Mouse (Mus musculus) hindbrain, embryonic 11.5 days (tissue): Measurements from ENCODE around the gene Tagln. TPM values are rescaled to one million over a fixed set of nuclear protein-coding genes. Genes with fewer than 3 reads are reported as not detected.
A peak's percentile ranks its signal among the peaks of the same experiment; 100 is the strongest.

Experiments
- ATAC-seq: fragments of 200-750 bp; cut with Nextera tagmentation; 2 replicates; pipeline ENCODE4 v1.8.0; 2017; ENCODE audit warnings: mild to moderate bottlenecking, moderate TSS enrichment, moderate library complexity; ENCODE audit not compliant: low FRiP score
- DNase-seq: peaks from one replicate; pipeline ENCODE4 v3.0.0-alpha.2; 2015; ENCODE audit warnings: low spot score
- H3K27ac ChIP-seq: fragments of 300-500 bp; sonication (generic); 2 replicates; pipeline ENCODE4 v1.5.1; 2014; ENCODE audit warnings: mild to moderate bottlenecking, low read depth, low read length
- H3K27me3 ChIP-seq: fragments of 300-500 bp; sonication (generic); 2 replicates; pipeline ENCODE4 v1.6.1; 2014; ENCODE audit warnings: mild to moderate bottlenecking, low read length, moderate library complexity, mixed read lengths; ENCODE audit not compliant: control insufficient read depth, insufficient read depth
- H3K36me3 ChIP-seq: fragments of 300-500 bp; sonication (generic); 2 replicates; pipeline ENCODE4 v1.6.1; 2014; ENCODE audit warnings: mild to moderate bottlenecking, low read length, moderate library complexity, mixed read lengths; ENCODE audit not compliant: control insufficient read depth, insufficient read depth
- H3K4me1 ChIP-seq: fragments of 300-500 bp; sonication (generic); replicated peaks from 2 replicates; pipeline ENCODE4 v1.6.1; 2014; ENCODE audit warnings: low read length, mixed read lengths; ENCODE audit not compliant: control insufficient read depth, insufficient read depth
- H3K4me2 ChIP-seq: fragments of 300-500 bp; sonication (generic); replicated peaks from 2 replicates; pipeline ENCODE4 v1.6.1; 2014; ENCODE audit warnings: mild to moderate bottlenecking, low read depth, low read length
- H3K4me3 ChIP-seq: fragments of 300-500 bp; sonication (generic); 2 replicates; pipeline ENCODE4 v1.5.1; 2014; ENCODE audit warnings: low read depth, low read length
- H3K9ac ChIP-seq: fragments of 300-500 bp; sonication (generic); 2 replicates; pipeline ENCODE4 v1.6.1; 2014; ENCODE audit warnings: low read depth, low read length
- H3K9me3 ChIP-seq: fragments of 300-500 bp; sonication (generic); 2 replicates; pipeline ENCODE4 v1.6.1; 2016; ENCODE audit warnings: low read length; ENCODE audit not compliant: control insufficient read depth
- WGBS: fragments of 180-500 bp; shearing (Covaris S2); extraction: QIAGEN DNeasy Blood & Tissue Kit; methylation state at CpG from one replicate; pipeline ENCODE4 v1.1.7; 2014; 5-methylcytosine and 5-hydroxymethylcytosine counted together
- polyA plus RNA-seq: library from polyadenylated mRNA; unstranded; fragments of >200 nt; fragmentation: Nextera tagmentation; extraction: Ambion mirVana; gene quantifications from 2 replicates; pipeline ENCODE4 v1.2.1, GENCODE M21; 2014

Tagln gene
- polyA plus RNA-seq, 1 experiment from 2014 or later, result 28.8 TPM

DNA sequence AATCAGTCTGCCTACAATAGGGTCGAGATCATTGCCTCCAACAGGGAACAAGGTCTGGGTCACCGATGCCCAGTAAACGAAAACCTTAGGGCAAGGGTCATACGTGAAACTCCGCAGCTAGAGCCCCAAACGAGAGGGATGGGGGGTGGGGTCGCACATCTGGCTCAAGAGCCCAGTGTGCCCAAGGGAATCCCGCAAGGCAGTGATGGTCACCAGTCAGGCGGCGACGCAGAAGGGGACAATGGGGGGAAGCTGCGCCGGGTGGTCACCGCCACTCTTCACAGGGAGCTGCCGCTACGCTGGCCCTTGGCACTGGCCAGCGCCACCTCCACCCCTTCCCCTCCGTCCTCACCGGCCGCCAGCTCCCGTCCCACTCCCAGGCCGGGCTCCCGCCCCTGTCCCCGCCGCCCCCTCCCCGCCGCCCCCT, 30.0 kb downstream of the Tagln start:
- peak overlapping the region; percentile 79 for H3K9ac ChIP-seq
- no peaks in the 10 kb centered on the region for H3K4me1 ChIP-seq
- peak; percentile 81 for ATAC-seq
- H3K27ac ChIP-seq, result peak overlapping the region; percentile 95
- no peaks in the 10 kb centered on the region for H3K27me3 ChIP-seq
- DNase-seq, result peak; percentile 71
- H3K9me3 ChIP-seq, result no peaks in the 10 kb centered on the region
- no peaks in the 10 kb centered on the region for H3K36me3 ChIP-seq
- H3K4me3 ChIP-seq, result peak overlapping the region; percentile 71
- peak overlapping the region; percentile 83 for H3K4me2 ChIP-seq
- WGBS, result 0% methylated on average over 15 of the region's 27 CpGs

DNA sequence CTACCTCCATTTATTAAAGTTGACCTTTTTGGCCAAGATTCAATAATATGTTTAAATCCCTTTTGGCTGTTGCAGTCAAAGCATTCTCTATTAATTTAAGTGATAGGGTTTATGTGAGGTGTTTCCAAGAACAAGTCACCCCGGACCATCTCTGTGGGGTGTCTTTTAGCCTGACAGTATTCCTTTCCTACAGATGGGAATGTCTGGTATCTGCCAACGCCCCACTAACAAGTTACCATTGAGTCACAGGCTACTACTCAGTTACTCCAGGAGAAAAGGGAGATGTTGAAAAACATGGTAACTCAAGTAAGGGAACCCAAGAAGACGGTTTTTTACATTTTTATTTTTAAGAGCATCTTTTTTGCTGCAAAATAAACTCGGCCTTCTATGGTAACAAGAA, 30.7 kb downstream of the Tagln start:
- Histone ChIP-seq H3K9ac (peak overlapping the region; percentile 79), H3K4me2 (peak overlapping the region; percentile 83), H3K36me3 (no peaks in the 10 kb centered on the region), H3K27me3 (no peaks in the 10 kb centered on the region), H3K9me3 (no peaks in the 10 kb centered on the region), H3K4me1 (no peaks in the 10 kb centered on the region), H3K4me3 (peak overlapping the region; percentile 71), H3K27ac (no peak overlapping the region)
- 73% methylated on average over 4 of the region's 4 CpGs for WGBS
- ATAC-seq, result no peak
- no peak for DNase-seq

DNA sequence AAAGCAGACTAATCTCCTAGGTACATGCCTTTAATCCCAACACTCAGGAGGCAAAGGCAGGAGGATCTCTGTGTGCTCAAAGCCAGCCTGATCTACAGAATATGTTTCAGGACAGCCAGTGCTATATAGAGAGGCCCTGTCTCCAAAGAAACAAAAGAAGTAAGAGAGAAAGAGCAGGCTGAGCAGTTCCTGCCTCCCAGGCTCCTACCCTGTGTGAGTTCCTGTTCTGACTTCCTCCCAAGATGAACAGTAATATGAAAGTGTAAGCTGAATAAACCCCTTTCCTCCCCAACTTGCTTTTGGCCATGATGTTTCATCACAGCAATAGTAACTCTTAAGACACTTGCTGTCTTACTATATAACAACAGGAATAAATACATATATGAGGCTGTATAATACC, 42.2 kb downstream of the Tagln start:
- no peak overlapping the region for H3K27ac ChIP-seq
- no peak overlapping the region for H3K9ac ChIP-seq
- DNase-seq (no peak), ATAC-seq (no peak)
- no peak overlapping the region for H3K4me2 ChIP-seq
- H3K4me1 ChIP-seq, result no peaks in the 10 kb centered on the region
- peaks cover 9% of the 10 kb centered on the region for H3K36me3 ChIP-seq
- no peaks in the 10 kb centered on the region for H3K9me3 ChIP-seq
- no peak overlapping the region for H3K4me3 ChIP-seq
- H3K27me3 ChIP-seq, result no peaks in the 10 kb centered on the region

Other genes starting within 250 kb of the Tagln start
- 12.9 and 19.5 TPM in 2 replicates for gene Cep164, start 107.4 kb downstream of the Tagln start, polyA plus RNA-seq
- 29.6 and 31.1 TPM in 2 replicates for gene Bace1, start 97.5 kb downstream of the Tagln start, polyA plus RNA-seq
- 13.3 and 15.7 TPM in 2 replicates for gene Pcsk7, start 29.6 kb downstream of the Tagln start, polyA plus RNA-seq
- gene Rnf214, start 29.1 kb downstream of the Tagln start, polyA plus RNA-seq, result 81.4 and 109 TPM in 2 replicates
- 23.4 and 23.6 TPM in 2 replicates for gene Sidt2, start 19.2 kb upstream of the Tagln start, polyA plus RNA-seq
- gene Pafah1b2, start 76.6 kb upstream of the Tagln start, polyA plus RNA-seq, result 282 and 301 TPM in 2 replicates
- gene Sik3, start 76.8 kb upstream of the Tagln start, polyA plus RNA-seq, result 9.0 and 10.1 TPM in 2 replicates